Mouse (Mus musculus) mature B cell (primary cell): ENCODE data around the gene Sipa1l1.

ENCODE experiments used
- in situ Hi-C: fragments of 300-500 bp; cut with MboI; formaldehyde crosslinking; loops from 2 replicates; pipeline ENCODE4 v1.14.3; 2019

Gene Sipa1l1

DNA sequence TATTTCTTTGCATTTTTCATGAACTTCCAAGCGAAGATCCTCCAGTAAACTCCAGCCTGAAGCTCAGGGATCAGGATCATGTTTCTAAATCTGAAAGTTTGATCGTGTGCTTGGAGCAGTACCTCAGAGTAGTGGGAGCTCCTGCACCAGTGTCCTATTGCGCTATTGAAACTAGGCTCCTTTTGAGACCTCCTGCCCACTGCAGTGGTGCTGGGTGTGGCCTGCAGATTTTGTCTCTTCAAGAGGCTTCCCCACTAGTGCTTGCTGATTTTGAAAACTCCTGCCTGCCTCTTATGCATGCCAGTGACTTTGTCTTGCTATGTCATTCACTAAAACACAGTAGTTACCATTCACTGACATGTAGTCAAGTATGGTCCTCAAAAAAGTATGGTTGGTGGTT is 213.8 kb downstream of the Sipa1l1 start:
- in situ Hi-C loops = no loop called here

DNA sequence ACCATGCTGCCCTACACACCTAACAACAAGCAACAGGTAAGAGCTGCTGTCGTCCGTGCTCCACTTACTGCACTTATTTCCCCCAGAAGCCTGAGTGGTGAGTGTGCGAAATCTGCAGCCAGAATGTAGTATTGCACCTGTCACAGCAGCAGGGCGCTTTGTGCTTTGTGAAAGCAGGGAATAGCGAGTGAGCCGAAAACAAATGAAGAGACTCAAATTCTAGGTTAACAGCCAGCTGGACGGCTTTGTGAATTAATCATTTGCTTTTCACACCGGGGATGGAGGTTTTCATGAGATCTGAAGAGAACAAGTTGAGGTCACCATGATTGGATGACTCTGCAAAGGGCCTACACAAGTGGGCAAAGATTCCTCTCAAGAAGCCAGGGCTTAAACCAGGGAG is 215.6 kb downstream of the Sipa1l1 start:
- in situ Hi-C loops = no loop called here

DNA sequence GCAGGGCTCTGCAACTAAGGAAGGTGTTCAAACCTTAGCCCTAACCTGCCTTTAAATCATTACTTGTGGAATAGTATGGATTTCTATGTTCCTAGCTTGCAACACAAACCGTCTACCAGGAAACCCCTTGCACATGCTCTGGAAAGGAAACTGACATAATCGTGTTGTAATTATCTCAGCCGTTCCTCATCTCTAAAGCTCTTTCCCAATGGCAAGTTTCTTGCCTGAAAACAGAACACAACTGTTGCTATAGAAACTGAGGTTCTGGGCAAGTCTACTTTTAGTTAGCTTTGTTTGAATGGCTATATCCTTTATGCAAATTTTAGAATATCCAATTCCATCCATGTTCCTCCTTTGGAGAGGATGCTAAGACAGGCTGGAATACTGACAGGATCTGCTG is 217.9 kb downstream of the Sipa1l1 start:
- in situ Hi-C loops = no loop called here

DNA sequence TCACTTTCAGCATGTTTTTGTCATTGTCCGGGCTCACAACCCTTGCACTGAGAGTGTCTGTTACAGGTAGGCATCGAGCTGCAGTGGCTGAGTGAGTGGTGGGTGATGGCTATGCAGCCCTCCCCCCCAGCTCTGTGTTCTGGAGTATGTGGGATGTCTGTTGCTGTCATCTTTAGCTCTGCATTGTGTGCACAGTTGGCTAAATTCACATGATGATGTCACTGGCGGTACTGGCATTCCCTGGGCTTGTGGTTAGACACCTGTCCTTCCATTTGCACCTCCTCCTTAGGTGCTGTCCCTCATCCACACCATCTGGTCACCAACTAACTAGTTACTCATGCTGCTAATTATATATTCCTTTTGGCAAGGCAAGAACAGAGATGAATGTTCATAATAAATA is 218.5 kb downstream of the Sipa1l1 start:
- in situ Hi-C loops = no loop called here

DNA sequence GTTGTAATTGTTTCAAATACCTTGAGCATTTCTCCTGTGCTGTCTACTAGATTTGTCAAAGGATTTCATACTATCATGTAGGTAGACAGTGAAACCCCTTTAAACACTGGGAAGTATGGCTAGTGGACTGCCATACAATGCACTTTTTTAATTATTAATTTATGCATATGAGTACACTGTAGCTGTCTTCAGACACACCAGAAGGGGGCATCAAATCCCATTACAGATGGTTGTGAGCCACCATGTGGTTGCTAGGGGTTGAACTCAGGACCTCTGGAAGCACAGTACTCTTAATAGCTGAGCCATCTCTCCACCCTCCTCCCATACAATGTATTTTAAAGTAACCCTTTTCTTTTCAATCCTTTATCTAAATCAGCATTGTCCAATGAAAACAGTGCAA is 219.0 kb downstream of the Sipa1l1 start:
- in situ Hi-C loops = no loop called here

DNA sequence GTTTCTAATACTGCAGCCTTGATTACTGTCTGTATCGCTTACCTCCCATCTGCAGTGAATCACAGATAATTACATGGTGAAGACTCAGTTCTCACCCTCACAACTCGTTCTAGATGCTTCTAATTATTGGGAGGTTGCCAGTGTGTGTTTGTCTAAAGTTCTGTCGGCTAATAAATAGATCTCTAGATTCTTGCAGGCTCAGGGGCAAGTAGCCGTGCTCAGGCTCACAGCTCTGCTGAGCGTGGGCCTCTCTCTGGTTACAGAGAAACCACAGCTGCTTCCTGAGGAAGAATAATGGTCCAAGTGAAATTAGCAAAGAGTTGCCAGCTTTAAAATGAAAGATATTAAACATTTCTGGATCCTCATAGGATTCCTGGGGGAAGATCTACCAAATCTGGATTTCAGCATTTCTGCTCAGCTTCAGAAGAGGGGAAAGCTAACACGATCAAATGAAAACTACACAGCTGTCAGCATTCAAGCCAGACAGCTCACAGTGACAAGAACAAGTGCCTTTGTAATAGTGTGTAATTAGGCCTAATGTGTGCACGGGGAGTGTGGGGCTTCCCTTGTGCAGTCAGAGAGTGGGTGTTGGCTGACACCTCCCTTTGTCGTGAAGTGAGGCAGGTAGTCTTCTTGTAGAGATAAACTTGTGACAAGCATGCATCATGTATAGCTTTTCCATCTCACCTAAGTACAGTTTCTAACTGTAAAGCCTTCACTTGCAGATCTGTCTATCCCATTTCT is 225.2 kb downstream of the Sipa1l1 start:
- in situ Hi-C loops = no loop called here

DNA sequence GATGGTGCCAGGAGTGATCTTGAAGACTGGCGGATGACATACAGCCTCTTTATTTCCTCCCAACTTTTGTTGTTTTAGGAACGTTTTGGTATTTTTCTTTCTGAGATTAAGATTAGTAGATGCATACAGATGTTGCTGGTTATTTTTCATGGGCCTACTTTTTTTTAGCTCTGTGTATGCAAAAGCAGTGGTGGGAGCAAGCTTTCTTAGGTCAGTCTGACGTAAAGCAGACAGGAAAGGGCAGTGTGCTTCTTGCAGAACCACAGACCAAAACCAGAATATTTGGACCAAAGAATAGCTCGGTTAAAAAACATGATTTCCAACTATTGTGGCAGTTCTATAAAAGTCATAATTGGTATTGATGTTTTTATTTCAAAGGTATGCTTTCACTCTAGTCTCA is 226.1 kb downstream of the Sipa1l1 start:
- in situ Hi-C loops = no loop called here

DNA sequence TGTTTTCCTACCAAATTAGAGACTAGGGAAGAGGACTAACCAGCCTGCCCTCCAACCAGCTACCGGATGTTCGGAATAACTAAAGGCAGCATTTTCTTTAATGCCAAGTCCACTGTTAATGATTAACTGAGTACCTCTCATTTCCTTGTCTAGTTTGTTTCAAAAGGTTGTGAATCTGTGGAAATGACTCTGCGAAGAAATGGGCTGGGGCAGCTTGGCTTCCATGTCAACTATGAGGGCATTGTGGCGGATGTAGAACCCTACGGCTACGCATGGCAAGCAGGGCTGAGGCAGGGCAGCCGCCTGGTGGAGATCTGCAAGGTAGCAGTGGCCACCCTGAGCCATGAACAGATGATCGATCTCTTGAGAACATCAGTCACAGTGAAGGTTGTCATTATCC is 228.1 kb downstream of the Sipa1l1 start:
- in situ Hi-C loops = no loop called here

DNA sequence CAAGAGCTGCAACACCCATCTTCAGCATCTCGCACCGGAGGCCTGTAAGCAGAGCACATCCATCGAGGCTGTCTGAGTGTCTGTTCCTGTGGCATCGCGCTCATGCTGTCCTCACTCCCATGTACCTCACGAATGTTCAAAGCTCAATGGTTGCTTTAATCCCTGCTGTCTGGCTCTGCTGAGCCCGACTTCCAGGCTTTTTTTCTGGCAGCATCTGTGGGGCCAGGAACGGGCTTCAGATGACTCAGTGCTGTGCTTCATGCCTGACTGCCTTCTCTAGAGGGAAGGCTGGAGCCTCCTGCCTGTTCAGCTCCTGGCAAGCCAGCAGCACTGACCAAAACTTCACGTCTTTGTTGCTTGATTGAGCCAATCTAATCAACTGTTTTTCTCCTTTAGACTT is 228.6 kb downstream of the Sipa1l1 start:
- in situ Hi-C loops = no loop called here

DNA sequence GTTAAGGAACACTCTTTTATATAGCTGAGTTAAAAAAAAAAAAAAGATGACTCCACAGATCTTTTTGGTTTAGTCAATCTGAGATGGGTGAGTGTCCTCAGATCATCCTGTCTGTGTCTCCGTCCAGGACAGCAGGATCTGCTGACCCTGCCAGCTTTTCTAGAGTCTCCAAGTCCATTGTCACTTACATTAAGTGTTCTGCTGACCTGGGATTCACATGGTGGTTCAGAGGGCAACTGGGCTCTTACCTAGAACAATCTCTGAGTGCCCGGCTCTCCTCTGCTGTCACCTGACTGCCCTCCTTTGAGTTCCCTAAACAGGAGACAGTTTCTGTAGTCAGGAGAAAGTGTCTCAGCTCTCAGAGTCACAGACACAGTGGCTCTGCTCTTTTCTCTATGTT is 229.8 kb downstream of the Sipa1l1 start:
- in situ Hi-C loops = no loop called here

DNA sequence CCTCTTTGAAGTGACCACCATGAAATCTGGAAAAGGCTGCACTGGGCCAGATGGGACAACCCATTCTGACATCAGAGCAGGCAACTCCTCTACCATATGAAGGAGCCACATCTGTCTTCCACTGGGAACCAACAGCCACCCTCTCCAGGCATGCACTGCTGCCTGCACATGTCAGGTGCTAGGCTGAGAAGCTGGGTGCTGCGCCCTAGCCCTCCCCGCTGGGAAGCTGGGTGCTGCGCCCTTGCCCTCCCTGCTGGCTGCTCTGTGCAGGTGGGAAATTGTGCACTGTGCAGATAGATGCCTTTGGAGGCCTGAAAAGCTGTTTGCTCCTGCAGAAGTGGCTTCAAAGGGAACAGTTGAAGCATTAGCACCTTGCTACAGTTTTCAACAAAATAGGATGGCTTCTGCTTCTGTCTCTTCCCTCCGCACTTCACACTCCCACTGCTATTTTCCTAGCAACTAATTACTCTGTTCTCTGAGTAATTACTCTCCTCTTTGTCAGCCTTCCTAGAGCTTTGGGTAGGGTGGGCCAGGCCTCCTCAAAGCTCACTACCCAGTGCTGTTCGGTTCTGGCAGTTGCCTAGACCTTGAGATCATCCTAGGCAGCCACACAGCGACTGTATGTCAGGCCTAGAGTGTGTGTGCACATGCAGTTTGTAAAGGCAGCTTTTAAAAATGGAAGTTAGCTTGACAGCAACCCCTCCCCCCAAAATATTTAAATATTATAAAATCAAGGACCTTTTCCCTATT is 231.0 kb downstream of the Sipa1l1 start:
- in situ Hi-C loops = no loop called here

DNA sequence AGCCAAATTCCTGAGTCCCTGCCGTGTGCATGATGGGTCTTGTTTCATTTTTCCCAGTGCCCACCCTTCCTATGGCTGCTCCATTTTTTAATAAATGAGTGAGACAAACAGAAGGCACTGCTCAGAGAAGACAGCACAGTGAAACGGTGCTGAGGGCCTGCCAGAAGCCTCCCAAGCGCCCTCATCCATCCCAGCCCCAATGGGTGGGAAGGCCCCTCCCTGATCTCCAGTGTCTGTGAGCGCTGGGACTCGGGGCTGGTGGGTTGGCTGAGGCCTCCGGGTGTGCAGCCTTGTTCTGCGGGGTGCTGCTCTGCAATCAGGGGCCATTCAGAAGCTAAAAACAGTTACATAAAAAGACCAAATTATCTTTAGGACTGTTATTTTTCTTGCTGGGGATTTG is 231.7 kb downstream of the Sipa1l1 start:
- in situ Hi-C loops = no loop called here

DNA sequence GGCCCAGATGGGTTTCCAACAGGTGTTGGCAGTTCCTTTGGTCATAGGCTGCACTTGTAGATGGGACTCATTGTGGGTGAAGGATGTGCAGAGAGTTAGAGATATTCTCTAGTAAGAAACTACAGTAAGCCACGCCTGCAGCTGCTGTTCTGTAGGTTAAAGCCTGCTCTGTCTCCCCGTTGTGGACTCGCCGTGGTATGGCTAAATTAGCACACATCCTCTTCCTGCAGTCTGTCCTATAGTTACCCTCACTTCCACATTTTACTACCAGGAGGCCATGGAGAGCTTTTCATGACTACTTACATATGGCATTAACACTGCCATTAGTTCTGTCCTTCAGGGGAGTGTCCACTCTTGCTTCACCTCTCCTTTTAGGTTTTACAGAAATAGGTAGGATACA is 232.3 kb downstream of the Sipa1l1 start:
- in situ Hi-C loops = no loop called here

DNA sequence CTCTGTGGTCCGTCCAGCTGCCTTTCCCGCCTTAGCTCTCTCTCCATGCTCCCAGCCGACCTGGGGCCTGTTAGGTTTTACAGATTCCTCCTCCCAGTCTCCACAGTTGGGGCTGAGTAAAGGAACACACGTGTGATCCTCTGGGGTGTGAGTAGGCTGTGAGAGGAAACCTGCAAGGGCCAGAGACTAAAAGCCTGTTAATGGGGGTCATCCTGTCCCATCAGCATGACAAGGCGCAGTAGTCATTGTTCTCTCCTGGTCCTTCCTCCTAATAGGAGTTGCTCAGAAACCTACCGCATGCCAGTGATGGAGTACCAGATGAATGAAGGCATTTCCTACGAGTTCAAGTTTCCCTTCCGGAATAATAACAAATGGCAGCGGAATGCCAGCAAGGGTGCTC is 233.5 kb downstream of the Sipa1l1 start:
- in situ Hi-C loops = no loop called here

DNA sequence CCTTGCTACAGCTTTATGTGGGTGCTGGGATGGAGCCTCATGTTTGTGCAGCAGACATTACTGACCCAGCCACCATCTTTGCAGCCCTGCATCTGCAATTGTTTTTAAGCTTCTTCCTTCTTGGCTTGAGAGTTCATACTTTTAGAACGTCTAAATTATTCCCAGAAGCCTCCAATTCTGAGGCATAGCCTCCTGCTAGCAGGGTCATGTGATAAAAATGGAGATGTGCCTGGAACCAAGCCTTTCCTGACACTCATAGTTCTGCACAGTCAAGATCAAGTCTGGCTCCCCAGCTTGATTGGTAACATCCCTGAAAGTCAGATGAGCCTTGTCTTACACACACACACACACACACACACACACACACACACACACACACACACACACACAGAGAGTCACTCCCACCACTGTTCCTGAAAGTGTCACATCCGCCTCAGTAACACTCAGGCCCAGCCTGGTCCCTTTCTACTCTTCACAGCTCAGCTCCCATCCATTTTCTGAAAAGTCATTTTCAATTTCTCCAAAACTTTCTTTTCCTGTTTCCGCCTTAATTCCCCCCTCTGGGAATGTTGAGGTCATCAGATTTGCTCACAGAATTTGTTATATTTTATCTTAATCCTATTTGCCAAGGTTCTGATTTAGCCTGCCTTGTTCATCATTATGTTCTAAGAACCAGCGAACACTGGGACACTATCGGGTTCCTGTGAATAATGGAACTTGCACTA is 238.6 kb downstream of the Sipa1l1 start:
- in situ Hi-C loops = no loop called here

DNA sequence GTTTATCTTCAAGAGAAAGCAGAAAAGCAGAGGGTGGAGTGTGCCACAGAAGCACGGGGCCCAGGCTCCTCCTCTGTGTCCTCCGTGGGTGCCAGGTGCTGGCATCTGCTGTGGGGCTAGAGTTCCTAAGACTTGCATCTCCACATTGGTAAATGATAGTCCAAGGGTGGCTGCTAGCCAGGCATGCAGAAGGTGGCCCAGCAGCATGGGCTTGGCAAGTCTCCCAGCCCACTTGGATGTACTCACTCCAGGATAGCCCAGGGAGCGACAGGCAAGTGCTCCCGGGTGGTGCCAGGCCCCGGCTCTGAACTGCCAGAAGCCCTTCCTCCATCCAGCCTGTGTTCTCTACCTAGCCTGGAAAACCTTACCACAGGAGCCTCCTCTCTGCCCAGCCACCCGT is 239.4 kb downstream of the Sipa1l1 start:
- in situ Hi-C loops = no loop called here

DNA sequence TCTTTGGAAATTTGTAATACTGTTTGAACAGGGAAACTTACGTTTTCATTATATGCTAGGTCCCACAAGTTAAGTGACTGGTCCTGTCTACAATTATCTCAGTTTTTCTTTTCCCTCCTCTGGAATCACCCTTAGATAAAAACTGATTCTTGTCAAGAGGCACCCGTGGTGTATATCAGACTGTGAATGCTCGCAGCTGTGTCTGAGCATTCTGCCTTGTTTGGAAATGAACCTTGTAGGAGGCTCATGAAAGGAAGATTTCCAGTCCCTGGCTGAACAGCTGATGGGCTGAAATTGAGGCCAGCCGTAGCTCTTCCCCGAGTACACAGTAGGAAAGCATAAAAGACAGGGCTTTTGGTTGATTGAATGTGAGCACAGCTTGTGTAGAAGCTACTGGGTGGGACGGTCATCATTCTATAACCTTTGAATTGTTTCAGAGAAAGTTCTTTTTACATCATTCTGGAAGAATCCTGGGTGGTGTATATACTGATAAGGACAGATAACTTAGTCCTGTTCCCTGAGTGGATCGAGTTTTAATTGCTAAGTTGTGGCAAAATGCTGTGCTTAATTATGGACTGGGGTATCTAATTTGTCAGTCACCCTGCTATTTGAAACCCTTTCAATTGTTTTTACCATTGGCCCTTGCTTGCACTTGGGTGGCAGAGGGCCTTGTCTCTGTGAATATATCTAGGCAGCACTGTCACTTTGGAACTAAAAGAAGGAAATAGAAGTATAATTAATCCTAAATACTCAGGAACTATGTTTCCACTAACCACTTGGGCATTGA is 240.8 kb downstream of the Sipa1l1 start:
- in situ Hi-C loops = no loop called here

DNA sequence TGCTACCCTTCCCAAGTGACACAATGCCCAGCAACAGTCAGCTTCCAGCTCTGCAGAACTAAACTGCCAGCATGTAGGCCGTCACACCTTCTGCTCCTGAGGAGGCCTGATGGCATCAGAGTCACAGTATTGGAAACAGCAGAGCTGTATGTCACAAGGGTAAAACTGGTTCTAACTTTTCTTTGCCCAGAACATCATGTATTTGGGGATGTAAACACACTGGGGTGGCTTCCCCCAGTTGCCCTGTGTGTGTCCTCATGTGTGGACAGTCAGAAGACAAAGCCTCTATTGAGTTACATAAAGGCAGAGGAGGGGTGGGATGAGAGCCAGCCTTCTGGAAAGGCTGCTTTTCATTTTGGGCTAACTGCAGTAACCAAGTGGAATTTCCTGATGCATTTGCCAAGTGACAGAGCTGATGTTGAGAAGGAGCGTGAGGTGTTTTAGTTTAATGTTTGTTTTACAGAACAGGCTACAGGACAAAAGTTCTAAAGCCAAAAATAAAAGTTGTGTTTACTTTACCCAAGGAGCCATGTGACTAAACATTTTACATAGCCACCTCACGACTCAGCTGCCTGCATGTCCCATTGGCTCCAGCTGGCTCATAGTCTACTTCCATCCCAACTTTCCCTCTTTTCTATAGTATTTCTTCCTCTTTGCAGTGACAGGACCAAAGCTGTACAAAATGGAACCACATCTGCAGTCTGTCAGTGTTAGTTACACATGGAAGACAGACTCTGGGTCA is 243.3 kb downstream of the Sipa1l1 start:
- in situ Hi-C loops = no loop called here

DNA sequence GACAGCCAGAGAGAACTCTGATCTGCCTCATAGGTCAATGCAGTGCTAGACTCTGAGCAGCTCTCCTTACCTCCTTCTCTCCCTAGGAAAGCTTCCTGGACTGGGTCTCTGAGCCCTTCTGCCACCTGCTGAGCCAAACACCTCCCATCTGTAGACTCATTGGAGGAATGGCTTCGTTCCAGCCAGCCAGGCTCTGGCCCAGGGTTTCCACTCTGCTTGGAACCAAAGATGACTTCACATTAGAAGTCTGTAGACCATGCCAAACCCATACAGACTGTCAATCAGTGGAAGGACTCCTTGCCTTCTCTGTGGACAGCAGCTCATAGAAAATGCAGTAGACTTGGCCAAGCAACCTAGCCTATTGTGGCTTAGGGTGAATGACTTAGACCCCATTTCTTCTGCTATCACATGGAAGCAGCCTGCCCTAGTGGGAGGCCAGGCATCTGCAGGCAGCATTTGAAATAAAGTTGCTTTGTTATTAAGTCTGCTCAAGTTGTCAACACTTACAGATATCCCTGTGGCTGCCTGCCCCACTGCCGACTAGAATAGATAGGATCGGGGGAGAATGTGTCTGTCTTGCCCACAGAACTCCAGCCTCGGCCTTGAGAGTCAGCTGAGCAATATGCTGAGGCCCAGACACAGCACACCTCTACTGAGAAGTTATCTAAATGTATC is 246.7 kb downstream of the Sipa1l1 start:
- in situ Hi-C loops = no loop called here

DNA sequence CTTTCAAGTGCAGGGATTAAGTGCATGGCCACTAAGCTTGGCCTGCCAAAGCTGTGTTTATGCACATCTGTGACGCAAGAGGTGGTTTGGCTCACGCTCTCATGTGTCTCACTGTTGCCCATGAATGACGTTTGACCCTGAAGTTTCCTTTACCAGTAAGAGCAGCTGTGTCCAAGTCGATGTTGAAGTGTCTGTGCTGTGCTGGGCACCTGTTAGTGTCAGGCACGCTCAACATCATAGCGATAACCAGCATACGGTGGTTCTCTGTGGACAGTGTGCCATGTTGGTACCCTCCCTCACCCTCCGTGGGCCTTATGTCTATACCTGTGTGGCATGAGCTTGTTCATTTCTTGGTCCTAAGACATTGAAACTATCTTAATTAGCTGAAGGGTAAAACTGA is 249.9 kb downstream of the Sipa1l1 start:
- in situ Hi-C loops = no loop called here

DNA sequence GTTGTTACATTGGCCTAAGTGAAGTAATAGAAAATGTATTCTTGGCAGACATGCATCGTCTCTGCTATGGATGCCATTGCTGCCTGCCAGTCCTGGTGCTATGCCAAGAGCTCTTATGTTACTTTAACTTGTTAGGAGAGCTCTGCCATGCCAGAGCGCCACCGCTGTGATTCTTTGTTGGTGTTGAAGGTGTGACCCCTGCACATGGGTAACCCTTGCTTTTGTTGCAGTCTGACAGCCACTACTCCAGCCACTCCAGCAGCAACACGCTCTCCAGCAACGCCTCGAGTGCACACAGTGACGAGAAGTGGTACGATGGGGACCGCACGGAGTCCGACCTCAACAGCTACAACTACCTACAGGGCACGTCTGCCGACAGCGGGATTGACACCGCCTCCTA is 255.7 kb downstream of the Sipa1l1 start:
- in situ Hi-C loops = loop anchor here (25.0 kb wide), 1 partner anchor 437 kb away; no protein-coding TSS in a partner anchor
